Mouse (Mus musculus) C2C12 (cell line): ENCODE results near the gene Gnao1.

ENCODE experiments used
- CEBPB ChIP-seq: IDR thresholded peaks from one replicate; pipeline ENCODE4 v1.6.1; 2011; ENCODE audit warnings: low read depth, mild to moderate bottlenecking, control low read depth, moderate library complexity
- CTCF ChIP-seq: IDR thresholded peaks from one replicate; pipeline ENCODE4 v1.5.1; 2011; ENCODE audit not compliant: control insufficient read depth, insufficient read depth, insufficient read length
- MAX ChIP-seq: IDR thresholded peaks from one replicate; pipeline ENCODE4 v1.6.1; 2011; ENCODE audit warnings: mild to moderate bottlenecking, control low read depth
- MYOG ChIP-seq: IDR thresholded peaks from one replicate; pipeline ENCODE4 v1.6.1; 2011; ENCODE audit not compliant: control insufficient read depth, insufficient read length; ENCODE audit errors: extremely low read depth

- TF ChIP-seq CTCF (no peak), CEBPB (no peak), MYOG (no peak), MAX (no peak)
Observed at GRCm38 (mm10) chr8:93896841-93897551, 87.2 kb downstream of the Gnao1 start.
